Mouse (Mus musculus) monocyte, adult 5-6 weeks (primary cell): ENCODE measurements at regions not wholly inside any gene's neighbourhood (a gene's known extent, or its start where the extent isn't known, plus 50 kb on each side); places are given as distances from the start of the nearest gene placed in this dataset.

Experiments
- ATAC-seq: fragments of 153-309, 156-312 bp; replicated peaks from 2 replicates; pipeline ENCODE4 v1.8.0; 2017; ENCODE audit warnings: mild to moderate bottlenecking; ENCODE audit not compliant: low TSS enrichment, insufficient number of reproducible peaks, severe bottlenecking, poor library complexity, low FRiP score

DNA sequence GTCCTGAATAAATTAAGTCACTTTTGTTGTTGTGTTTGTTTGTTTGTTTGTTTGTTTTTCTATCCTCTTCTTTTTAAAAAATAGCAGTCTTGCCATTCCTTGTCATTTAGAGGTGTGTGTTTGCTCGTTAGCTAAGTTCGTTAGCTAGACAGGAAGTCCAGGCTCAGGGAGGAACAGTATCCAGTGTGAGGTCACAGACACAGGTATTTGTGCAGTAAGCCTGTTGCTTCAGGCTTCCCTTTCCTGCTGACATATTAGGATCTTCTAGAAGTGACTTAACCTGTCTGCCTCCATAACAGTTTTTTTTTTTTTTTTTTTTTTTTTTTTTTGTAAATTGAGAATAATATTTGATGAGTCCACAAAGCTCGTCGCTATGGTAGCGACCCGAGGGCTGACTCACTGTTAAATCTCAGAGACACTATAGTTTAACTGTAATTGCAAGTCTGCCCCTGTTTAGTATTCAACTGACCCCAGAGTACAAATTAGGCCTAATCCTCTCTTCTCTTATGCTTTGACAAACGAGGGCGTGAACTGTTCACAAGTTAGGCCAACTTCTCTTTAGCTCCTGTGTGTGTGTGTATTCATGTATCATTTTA, 166.8 kb upstream of the Nrip1 start:
- ATAC-seq: no peak

DNA sequence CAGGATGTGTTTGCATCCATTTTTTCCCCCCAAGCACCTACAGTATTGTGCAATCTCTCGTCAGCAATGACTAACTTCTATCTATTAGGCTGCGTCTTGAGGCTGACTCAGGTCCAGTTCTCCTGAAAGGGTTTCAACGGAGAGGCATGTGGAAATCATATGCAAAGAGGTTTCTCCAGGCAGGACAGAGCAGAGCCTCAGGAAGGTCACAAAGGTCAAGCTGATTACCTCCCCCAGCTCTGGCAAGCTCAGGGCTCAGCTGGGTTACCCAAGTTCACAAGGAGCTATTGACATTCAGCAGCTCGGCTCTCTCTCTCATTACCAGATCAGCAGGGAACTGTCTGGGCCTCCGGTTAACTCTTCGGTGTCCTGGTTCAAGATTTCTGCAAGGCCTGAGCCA, 166.0 kb upstream of the Nrip1 start:
- ATAC-seq: no peak

DNA sequence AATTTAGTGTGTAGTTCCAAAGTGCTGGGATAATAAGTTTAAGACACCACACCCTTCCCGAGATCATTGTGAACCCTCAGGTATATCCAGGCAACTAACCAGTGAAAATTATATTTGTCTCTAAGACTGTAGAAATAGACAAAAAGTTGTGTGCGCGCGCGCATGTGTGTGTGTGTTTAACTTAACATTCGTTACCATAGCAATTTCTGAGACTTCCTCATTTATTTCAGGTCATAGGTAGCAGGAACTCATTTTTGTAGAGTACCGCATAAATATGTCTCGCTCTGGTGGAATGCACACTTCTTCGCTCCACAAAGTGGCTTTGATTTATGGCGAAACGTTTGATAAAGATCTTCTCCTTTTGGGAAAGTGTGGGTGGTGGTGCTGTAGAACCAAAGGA, 164.2 kb upstream of the Nrip1 start:
- peak; percentile 70; the same call in 1 of the 2 replicates for ATAC-seq

DNA sequence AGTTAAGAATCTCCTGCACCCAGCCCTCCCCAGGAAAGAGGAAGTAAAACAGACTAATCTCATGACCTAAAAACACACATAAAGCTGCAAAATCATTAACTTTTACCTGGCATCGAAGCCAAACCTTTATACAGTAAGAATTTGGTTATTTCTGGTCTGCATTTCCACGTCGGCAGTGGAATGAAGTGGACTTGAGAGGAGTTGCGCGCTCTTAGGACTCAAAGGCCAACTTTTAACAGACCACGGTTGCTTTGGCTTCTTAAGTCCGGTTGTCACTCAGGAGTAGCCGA, 159.2 kb upstream of the Nrip1 start:
- no peak; the same call in 1 of the 2 replicates for ATAC-seq

DNA sequence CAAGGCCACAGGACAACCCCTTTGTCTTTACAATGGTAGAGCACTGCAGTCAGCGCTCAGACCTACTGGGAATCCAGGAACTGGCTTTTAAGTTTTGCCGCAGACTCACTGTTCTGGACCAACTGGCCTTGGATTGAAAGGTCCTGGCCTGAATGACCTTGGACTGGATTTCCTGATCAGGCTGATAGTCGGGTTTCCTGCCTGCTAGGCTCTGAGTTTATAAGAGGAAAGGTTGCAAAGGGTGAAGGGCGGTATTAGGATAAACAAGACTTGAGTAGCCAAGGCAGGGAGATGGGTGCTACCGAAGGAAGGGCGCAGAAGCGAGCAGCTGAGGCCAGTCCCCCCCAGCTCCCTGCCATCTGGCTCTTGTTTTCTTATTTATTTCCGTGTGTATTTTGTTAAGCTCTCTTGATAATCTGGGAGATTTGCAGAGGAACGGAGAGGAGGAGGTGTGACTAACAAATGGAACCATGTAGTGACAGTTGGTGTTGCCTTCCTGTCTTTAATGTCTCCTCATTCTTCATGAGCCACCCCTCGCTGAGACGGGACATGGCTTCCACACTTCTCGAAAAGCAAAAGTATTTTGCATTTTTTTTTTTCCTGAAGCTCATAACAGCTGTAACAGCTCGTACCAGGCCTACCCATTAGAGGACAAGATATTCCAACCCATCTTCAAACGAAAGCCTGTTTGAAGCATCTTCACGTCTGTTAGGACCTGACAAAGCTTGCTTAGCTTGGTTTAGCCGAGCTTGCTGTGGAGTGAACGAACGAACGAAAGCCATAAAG, 158.7 kb upstream of the Nrip1 start:
- no peak; the same call in 1 of the 2 replicates for ATAC-seq

DNA sequence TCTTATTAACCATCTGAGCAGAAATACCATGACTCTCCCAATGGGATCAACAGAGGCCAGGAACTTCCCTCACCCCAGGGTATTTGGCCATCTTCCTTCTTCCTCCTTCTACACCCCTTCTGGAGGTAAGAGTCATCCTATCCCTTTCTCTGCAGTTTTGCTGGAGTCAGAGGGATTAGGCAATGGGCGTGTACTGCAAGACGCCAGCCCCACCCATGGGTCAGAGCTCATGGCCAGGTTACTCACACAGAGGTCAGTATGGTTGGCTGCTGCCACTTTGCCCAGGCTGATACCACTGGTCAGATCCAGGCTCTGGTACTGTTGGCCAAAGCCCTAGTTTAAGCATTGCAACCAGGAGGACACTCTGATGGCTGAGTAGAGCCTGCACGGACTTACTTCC, 157.3 kb upstream of the Nrip1 start:
- ATAC-seq: peak; percentile 51

DNA sequence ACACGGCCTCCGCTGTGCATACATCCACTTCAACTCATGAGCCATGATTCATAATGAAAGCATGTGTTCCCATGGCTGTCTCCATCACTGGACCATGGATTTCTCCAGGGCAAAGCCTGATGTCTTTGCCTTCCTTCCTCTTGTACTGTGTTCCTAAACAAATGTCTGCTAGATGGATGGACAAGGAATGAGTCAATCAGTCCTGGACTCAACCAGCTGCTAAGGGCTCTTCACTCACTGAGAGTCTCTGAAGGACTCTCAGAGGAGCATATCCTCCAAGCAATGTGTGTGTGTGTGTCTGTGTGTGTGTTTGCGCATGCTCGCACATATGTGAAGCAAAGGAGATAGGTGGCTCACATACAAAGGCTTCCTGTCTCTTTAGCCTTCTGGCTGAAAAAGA, 156.0 kb upstream of the Nrip1 start:
- no peak for ATAC-seq

DNA sequence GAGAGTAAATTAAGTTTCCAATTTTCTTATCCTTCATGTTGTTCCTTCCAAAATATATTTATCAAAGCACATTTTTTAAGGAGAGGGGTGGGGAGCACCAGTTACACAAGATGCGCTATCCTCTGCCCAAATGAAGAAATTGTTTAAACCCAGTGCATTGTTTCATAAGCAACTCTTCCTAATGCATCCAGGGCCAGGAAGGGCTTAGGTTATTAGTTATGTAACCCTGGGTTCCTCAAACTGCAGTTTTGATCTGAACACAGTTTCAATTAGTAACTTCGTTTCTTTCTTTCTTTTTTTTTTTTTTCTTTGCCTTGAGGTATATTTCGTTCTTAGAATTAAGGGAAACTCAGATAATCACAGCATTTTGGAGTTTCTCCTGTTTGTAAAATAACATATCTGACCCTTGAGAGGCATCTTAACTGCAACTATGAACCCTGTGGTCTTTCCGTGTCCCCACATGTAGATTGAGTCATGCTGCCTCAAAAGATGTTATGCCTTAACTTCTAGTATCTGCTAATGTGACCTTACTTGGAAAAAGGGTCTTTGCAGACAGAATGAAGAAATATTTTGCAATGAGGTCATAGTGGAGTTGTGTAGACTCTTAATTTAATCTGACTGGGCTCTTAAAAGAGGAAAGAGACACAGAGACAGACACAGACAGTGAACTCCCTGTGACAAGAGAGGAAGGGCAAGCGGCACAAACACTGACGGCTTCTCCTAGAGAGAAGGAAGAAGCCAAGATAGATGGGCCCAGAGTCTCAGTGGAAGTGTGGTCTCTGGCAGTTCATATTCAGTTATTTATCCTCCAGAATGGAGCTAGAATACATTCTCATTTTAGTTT, 153.7 kb upstream of the Nrip1 start:
- ATAC-seq: peak; percentile 32; the same call in 1 of the 2 replicates

DNA sequence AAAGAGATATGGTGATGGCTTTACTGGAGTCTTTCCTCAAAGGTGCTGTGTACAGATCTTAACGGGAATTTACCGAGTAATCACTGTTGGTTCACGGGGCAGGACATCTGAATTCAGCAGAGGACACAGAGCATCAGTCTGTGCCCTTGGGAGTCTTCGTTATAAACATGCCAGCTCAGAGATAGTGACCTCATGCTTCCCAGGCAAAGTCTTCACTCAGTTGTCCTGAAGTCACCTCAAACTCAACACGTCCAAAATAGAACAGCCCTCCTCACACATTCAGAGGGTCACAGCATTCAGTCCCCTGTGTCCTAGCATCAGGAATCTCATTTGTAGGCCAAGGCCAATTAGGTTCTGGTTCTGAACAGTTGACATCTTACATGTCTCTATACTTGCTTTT, 151.9 kb upstream of the Nrip1 start:
- no peak for ATAC-seq

DNA sequence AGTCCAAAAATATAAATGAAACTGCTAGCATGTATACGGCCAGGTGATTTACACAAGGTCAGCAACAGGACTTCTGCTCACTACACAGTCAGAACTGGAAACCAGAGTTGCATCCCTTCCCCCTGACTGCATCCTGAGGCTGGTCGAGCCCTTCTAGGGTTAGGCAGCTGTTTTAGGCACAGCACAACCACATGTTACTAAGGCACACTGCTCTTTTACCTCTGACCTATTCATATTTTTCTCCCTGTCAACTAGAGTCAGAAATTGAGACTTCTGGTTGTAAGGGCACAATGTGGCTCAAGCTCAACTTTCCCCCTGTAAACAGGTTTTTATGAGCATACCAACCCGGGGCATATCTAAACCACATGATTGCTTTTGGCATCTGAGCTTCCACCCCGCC, 151.3 kb upstream of the Nrip1 start:
- no peak for ATAC-seq

DNA sequence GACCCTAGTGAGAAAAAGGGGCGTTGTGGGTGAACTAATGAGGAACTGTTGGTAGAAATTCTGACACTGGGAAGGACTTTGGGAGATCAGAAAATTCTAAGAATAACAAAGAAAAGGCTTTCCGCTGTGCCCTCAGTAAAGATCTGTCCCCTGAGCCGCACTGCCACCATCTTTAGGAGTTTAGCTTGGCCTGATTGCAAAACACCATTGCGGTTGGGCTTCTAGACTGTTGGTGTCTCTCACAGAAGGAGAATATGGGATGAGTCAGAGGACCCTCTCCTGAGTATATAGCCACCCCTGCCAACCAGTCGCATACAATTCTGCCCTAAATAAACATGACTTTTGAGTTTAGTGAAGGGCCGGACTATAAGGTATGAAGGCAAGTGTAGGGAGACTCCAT, 147.5 kb upstream of the Nrip1 start:
- ATAC-seq: no peak

DNA sequence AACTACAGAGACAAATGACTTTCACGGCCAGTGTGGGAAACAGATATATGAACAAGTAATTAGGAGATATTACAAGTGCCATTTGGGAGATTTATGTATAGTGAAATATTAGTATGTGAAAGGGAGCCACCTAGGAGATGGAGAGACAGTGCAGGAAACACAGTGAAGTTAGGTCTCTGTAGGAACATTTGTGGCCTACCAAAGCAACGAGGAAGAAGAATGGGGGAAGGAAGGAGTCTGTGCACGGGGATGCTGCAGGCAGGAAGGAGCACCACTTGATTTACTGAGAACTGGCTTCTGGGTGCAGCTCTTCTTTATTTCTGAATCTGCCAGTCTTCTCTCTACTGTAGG, 147.0 kb upstream of the Nrip1 start:
- ATAC-seq: no peak

DNA sequence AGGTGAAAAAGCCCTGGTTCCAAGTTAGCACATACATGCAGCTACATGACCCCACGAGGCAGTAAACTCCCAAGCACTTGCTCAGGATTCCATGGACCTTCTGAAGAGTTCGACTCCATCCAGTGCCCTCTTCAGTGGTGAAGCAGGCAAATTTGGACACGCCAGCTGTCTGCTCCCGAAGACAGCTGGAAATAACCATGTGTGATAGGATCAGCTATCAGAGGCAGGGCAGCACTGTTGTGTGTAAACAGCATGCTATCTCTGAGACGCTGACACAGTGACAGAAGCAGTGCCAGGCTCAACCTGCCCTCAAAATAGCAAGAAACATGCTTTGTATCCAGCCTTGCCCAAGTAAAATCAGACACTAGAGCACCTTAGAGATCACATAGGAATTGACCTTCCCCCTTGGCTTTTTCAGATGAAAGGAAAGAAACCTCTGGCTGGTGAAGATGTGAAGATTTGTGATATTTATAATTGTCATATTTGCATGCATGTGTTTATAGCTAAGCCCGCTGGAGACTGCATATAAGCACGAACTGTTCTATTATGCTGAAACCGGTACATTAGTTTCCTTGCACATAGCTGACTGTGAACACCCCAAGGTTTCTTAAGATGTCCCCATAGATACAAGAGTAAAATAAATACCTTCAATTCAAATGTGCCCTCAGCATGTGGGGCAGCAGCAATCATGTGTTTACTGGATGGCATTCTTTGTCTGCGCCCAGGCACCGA, 146.4 kb upstream of the Nrip1 start:
- no peak for ATAC-seq

DNA sequence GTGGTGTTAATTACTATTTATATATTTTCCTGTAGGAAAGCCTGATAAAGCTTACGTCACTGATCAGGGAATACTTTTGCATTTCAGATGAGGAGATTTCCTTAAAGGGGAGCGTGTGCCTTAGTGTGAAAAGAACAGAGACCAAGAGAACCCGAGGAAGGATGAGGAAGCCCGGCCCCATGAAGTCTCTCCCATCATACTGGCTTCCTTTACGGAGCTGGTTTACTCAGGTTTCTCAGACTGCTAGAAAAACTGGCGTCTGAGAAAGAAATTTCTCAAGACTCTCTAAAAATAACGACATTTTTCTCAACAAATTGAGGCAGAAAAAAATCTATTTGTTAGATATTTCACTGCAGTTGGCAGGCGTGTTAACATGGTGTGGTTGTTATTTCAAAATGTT, 137.2 kb upstream of the Nrip1 start:
- ATAC-seq: no peak

DNA sequence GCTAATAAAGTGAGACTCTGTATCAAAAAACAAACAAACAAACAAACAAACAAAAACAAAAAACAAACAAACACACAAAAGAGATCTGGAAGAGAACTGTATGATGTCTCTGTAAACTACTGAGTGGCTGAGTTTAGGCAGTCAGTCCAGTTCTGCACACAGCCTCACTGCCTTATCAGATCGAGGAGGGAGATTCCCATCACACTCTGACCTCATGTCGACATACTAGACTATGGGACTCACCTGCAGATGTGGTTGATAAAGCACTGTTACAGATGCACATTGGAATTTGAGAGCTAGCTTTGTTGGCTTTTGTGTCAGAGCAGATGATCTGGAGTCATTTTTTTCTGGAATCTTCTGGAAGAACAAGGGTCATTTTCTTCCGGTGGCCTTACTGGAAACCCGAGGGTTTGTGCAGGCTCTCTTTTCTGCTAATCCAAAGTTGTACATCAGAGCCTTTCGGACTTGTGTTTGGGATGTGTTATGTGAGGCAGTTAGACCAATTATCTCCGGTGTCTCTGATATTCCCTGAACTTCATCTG, 135.6 kb upstream of the Nrip1 start:
- no peak for ATAC-seq

DNA sequence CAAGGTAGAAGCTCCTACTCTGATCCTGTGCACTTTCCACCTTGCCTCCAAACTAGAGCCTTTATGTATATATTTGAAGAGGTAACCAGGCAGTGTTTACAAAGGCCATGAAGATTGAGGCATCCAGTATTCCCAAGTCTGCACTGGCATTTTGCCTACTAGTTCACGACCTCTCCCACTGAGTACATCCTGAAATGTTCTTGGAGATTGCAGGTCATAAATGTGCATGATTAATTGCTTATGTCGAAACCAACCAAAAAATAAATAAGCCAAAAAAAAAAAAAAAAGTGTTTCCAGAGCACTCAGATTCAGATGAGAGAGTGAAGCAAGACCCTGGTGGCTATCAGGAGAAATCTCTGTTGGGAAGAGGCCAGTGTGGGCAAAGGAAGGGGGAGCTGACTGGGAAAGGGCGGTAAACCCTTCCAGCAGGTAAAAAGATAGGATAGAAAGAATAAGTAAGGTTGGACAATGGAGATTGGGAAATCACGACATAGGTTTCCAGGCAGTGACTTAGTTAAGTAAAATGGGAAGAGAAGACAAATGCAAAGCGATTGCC, 133.6 kb upstream of the Nrip1 start:
- no peak for ATAC-seq

DNA sequence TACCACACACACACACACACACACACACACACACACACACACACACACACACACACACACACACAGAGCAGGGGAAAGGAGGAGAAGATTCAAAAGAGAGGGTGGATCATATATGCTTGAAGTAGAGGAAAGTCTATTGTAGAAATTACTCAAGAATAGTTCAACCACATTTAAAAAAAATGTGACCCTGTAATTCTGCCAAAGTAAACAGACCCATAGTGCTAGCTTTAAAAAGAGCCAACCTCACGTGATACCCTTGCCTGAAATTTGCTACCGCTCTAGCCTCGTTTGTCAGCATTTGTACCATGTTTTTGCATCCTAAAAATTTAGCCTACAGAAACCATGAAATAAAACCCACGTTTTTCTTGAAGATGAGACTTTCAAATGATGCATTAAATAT, 132.6 kb upstream of the Nrip1 start:
- no peak for ATAC-seq

DNA sequence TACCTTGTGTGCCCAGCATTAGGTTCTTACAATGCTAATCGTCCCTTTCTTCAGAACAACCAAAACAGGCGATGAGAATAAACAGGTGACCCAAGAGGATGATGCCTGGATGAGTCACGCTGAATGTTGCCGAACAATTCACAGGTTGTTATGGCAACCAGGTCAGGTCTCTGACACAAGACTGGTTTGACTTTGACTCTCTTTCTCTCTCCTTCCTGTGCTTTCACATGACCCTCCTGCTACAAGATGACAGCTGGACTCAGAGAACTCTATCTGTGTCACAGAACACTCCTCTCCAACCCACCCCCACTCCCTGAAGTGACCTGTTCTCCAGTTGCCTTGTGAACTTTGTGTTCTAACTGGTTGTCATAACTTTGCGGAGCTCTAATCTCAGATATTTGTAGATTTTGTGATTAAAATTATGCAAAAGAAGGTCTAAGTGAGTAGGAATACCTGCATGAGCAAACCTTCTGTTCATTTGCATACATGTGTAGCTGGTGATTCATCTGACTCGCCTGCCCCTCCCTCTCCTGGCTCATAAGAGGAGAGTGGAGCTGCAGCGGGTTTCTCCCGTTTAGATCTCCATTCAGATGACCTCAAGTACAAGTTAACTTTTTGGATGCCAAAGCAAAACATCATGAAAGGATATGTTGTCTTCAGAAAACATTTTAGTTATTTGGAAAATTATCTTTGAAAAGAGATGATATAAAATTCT, 126.2 kb upstream of the Nrip1 start:
- ATAC-seq: no peak
